Mouse (Mus musculus) neural tube, embryonic 11.5 days (tissue): ENCODE data around the gene Sumo2. TPM values are rescaled to one million over a fixed set of nuclear protein-coding genes. Genes with fewer than 3 reads are reported as not detected.
"Not testable (repeated sequence)": the region's sequence is repeated elsewhere in the genome, so short reads cannot be mapped to it uniquely, and the experiment has no call there.

ENCODE experiments used
- ATAC-seq: fragments of 200-750 bp; cut with Nextera tagmentation; 2 replicates; pipeline ENCODE4 v1.8.0; 2017; ENCODE audit warnings: moderate number of reproducible peaks, mild to moderate bottlenecking, moderate TSS enrichment, moderate library complexity; ENCODE audit not compliant: insufficient read depth, low FRiP score, low TSS enrichment
- DNase-seq: peaks from one replicate; pipeline ENCODE4 v3.0.0-alpha.2; 2015; ENCODE audit warnings: low spot score
- H3K27ac ChIP-seq: fragments of 300-500 bp; sonication (generic); 2 replicates; pipeline ENCODE4 v1.5.1; 2014; ENCODE audit warnings: low read depth, mild to moderate bottlenecking, low read length
- H3K27me3 ChIP-seq: fragments of 300-500 bp; sonication (generic); 2 replicates; pipeline ENCODE4 v1.6.1; 2014; ENCODE audit warnings: mild to moderate bottlenecking, low read length, mixed read lengths; ENCODE audit not compliant: control insufficient read depth, insufficient read depth
- H3K36me3 ChIP-seq: fragments of 300-500 bp; sonication (generic); 2 replicates; pipeline ENCODE4 v1.6.1; 2014; ENCODE audit warnings: mild to moderate bottlenecking, low read length, moderate library complexity, mixed read lengths; ENCODE audit not compliant: control insufficient read depth, insufficient read depth
- H3K4me1 ChIP-seq: fragments of 300-500 bp; sonication (generic); 2 replicates; pipeline ENCODE4 v1.6.1; 2014; ENCODE audit warnings: low read length, mixed read lengths; ENCODE audit not compliant: control insufficient read depth, insufficient read depth
- H3K4me2 ChIP-seq: fragments of 300-500 bp; sonication (generic); 2 replicates; pipeline ENCODE4 v1.6.1; 2014; ENCODE audit warnings: low read depth, mild to moderate bottlenecking, moderate library complexity
- H3K4me3 ChIP-seq: fragments of 300-500 bp; sonication (generic); 2 replicates; pipeline ENCODE4 v1.5.1; 2014; ENCODE audit warnings: low read depth, low read length
- H3K9ac ChIP-seq: fragments of 300-500 bp; sonication (generic); 2 replicates; pipeline ENCODE4 v1.6.1; 2014; ENCODE audit warnings: mild to moderate bottlenecking, low read length
- H3K9me3 ChIP-seq: fragments of 300-500 bp; sonication (generic); 2 replicates; pipeline ENCODE4 v1.6.1; 2016; ENCODE audit warnings: low read length; ENCODE audit not compliant: control insufficient read depth
- WGBS: fragments of 180-500 bp; shearing (Covaris S2); extraction: QIAGEN DNeasy Blood & Tissue Kit; methylation state at CpG from one replicate; pipeline ENCODE4 v1.1.7; 2014; 5-methylcytosine and 5-hydroxymethylcytosine counted together
- polyA plus RNA-seq: library from polyadenylated mRNA; unstranded; fragments of >200 nt; fragmentation: Nextera tagmentation; extraction: Ambion mirVana; gene quantifications from 2 replicates; pipeline ENCODE4 v1.2.1, GENCODE M21; 2014

Sumo2 gene
- polyA plus RNA-seq, 1 experiment from 2014 or later = 1,294 TPM

DNA sequence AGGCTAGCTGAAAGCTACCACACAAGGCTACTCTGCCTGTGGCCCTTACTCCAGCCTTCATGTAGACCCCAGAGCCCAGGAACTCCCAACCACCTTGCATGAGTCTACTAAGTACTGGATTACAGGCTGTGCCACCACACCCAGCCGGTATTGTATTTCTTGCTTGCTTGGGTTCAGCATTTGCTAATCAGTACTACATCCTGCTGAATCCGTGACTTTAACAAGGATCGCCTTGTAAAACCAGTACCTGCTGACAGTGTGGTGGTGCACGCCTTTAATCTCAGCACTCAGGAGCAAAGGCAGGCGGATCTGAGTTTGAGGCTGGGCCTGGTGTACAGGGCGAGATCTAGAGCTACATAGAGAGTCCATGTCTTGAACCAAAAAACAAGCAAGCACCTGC is 33.4 kb downstream of the Sumo2 start:
- no peaks in the 10 kb centered on the region for H3K9me3 ChIP-seq
- no peak overlapping the region for H3K9ac ChIP-seq
- no peaks in the 10 kb centered on the region for H3K27me3 ChIP-seq
- H3K4me2 ChIP-seq = no peak overlapping the region
- H3K36me3 ChIP-seq = peaks cover 17% of the 10 kb centered on the region
- no peak overlapping the region for H3K4me3 ChIP-seq
- 99% methylated on average over 6 of the region's 6 CpGs for WGBS
- H3K27ac ChIP-seq = no peak overlapping the region
- DNase-seq (no peak), ATAC-seq (no peak)
- no peaks in the 10 kb centered on the region for H3K4me1 ChIP-seq

DNA sequence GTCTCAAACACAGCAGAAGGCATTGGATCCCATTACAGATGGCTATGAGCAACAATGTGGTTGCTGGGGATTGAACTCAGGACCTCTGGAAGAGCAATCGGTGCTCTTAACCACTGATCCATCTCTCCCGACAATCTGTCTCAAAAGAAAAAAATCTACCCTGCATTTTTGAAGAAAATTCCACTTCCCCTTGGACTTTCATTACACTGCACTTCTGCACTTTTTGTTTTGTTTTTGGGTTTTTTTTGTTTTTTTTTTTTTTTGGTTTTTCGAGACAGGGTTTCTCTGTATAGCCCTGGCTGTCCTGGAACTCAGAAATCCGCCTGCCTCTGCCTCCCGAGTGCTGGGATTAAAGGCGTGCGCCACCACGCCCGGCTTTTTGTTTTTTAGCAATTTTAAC is 39.5 kb downstream of the Sumo2 start:
- DNase-seq, H3K9me3 ChIP-seq, H3K4me2 ChIP-seq, H3K9ac ChIP-seq, H3K27me3 ChIP-seq, H3K27ac ChIP-seq, ATAC-seq, H3K4me1 ChIP-seq, H3K4me3 ChIP-seq: not testable (repeated sequence)
- WGBS = 92% methylated on average over 9 of the region's 9 CpGs
- peaks cover 13% of the 10 kb centered on the region for H3K36me3 ChIP-seq

DNA sequence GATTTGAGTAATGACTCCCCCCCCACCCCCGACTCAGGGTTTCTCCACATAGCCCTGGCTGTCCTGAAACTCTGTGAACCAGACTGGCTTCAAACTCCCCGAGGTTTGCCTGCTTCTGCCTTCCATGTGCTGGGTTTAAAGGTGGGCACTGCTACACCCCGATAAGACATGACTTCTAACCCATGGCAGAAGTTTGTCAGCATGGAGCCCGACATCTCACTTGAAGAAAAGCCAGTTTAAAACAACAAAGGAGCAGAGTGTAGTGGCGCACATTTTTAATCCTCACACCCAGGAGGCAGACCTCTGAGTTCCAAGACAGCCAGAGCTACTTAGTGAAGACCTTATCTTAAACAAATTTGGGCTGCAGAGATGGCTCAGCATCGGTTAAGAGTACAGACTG is 43.7 kb downstream of the Sumo2 start:
- Histone ChIP-seq H3K9ac (no peak overlapping the region), H3K4me3 (no peak overlapping the region), H3K27ac (no peak overlapping the region), H3K4me1 (peaks cover 3% of the 10 kb centered on the region), H3K27me3 (no peaks in the 10 kb centered on the region), H3K4me2 (peak overlapping the region; percentile 56), H3K9me3 (no peaks in the 10 kb centered on the region), H3K36me3 (peaks cover 3% of the 10 kb centered on the region; the same call in 1 of the 2 replicates)
- ATAC-seq (no peak), DNase-seq (no peak)
- WGBS = 44% methylated on average over 6 of the region's 6 CpGs

DNA sequence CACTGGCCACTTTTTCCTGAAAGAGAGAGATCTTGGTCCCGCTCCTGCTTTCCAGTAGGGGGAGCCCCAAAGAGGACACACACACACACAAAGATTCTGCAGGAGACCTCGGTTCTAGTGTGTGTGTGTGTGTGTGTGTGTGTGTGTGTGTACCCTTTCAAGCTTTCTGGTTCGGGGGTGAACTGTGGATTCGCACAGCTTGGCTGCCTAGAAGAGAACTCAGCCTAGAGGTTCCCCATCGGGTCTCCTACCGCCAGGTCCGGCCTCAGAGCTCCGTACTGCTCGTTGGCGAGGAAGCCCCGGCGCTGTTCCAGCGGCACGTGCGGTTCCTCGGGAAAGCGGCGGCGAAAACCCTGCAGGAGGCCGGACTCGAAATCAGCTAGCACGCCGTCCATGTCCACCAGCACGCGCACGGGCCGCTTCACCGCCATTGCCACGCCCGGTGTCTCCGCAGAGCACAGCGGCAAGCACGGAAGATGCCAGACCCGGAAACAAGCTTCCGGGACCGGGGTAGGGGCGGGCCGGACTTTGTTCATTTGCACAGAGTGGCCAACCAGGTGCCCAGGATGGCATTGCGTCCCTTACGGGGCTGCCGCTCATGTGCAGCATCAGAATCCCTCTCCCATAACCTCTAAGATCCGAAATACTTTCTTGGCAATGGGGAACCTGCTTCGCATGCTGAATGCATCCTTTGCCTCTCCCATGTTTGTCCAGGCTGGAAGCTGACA is 44.6 kb downstream of the Sumo2 start, which contains the start of gene Nt5c:
Nt5c (minus strand) TSS at position 507 of the 728 bp plus-strand sequence.
- H3K27me3 ChIP-seq = no peaks in the 10 kb centered on the region
- no peaks in the 10 kb centered on the region for H3K36me3 ChIP-seq
- H3K4me1 ChIP-seq = peaks cover 3% of the 10 kb centered on the region
- peak; percentile 81 for DNase-seq
- H3K4me2 ChIP-seq = peak within 1 kb of the TSS; percentile 56
- peak; percentile 79 for ATAC-seq
- peak within 1 kb of the TSS; percentile 67 for H3K9ac ChIP-seq
- peak within 1 kb of the TSS; percentile 54 for H3K4me3 ChIP-seq
- H3K9me3 ChIP-seq = no peaks in the 10 kb centered on the region
- peak within 1 kb of the TSS; percentile 45; the same call in 1 of the 2 replicates for H3K27ac ChIP-seq
- WGBS = under 1% methylated on average over 37 of the region's 43 CpGs

DNA sequence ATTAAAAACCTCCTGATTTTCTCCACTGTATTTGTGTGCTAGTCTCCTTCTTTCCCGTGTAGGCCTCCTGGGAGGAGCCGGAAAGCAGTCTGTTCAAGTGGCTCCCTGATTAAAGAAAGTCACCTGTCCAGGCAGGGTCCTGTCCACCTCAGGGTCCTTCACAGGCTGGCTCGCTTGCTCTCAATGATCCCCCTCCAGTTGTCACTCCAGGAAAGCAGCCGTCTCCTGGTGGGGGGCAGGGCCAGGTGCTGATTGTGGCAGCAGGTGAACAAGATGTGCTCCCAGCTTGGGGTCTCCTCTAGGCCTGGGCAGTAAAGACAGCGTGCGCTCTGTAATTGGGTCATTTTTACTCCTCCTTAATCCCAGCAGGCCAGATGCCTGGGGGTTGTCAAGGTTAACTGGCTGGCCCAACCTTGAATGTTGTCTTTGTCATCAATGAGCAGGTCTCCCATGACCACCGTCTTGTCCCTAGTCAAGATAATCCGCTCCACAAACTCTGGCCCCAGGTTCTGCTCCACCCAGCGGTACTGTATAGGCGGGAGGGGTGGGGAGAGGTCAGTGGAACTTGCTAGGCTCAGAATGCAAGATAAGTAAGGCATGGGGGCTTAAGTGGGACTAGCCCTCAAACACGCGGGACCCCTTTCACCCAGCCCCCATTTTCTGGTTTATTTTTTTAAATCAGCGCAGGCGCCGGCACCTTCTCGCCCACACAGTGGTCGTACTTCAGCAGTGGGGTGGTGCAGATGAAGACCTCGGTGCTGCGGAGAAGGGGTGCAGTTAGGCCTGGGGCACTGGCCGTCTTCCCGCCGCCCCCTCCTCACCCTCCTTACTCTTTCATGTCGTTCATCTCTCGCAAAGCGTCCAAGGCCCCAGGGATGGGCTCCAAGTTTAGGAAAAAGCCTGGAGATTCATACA is 45.4 kb downstream of the Sumo2 start:
- H3K36me3 ChIP-seq = no peaks in the 10 kb centered on the region
- H3K27me3 ChIP-seq = no peaks in the 10 kb centered on the region
- H3K27ac ChIP-seq = no peak overlapping the region
- peak overlapping the region; percentile 67 for H3K9ac ChIP-seq
- WGBS = 28% methylated on average over 25 of the region's 25 CpGs
- H3K4me1 ChIP-seq = peaks cover 3% of the 10 kb centered on the region
- H3K4me3 ChIP-seq = peak overlapping the region; percentile 54
- peak; percentile 58 for ATAC-seq
- DNase-seq = peak; percentile 38
- H3K4me2 ChIP-seq = peak overlapping the region; percentile 56
- H3K9me3 ChIP-seq = no peaks in the 10 kb centered on the region

DNA sequence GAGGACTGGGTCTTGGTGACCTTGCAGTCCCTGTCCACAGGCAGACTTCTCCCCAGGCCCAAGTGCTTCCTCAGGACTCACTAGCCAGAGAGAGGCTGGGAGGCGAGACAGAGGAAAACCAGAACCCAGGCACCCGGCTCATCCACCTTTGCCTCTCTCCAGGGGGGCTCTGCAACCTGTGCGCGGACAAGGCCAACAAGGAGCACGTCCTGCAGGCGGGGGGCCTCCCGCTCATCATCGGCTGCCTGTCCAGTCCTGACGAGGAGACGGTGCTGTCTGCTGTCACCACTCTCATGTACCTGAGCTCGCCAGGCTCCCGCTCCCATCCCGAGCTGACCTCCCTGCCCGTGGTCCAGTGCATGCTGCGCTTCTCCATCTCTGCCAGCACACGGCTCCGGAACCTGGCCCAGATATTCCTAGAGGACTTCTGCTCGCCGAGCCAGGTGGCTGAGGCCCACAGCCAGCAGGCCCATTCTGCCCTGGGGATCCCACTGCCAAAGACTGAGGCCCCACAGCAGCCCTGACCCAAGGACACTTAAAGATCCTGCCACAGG is 47.4 kb downstream of the Sumo2 start:
- Histone ChIP-seq H3K4me3 (no peak overlapping the region), H3K27me3 (no peaks in the 10 kb centered on the region), H3K36me3 (no peaks in the 10 kb centered on the region), H3K4me1 (peaks cover 5% of the 10 kb centered on the region), H3K9me3 (no peaks in the 10 kb centered on the region), H3K4me2 (no peak overlapping the region), H3K27ac (no peak overlapping the region), H3K9ac (no peak overlapping the region)
- ATAC-seq (no peak), DNase-seq (no peak)
- 88% methylated on average over 19 of the region's 19 CpGs for WGBS

DNA sequence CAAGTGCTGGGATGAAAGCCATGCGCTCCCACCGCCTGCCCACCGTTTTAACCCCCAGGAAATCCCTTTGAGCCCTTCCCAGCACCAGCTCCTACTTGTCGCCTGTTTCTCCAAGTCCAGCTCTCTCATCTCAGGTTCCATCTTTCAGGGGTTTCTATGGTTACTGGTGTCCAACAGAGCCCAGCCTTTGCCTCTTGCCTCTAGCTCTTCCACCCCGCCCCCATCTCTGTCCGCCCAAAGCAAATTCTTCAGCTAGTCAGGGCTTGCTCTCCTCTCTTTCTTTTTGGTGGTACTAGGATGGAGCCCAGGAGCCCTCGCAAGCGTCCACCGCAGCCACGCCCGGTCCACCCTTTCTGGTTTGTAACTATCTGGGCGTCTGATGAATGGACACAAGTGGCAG is 50.9 kb downstream of the Sumo2 start:
- Histone ChIP-seq H3K27ac (no peak overlapping the region), H3K4me1 (peaks cover 2% of the 10 kb centered on the region; the same call in 1 of the 2 replicates), H3K4me3 (no peak overlapping the region), H3K4me2 (no peak overlapping the region), H3K9ac (no peak overlapping the region), H3K9me3 (no peaks in the 10 kb centered on the region), H3K27me3 (no peaks in the 10 kb centered on the region), H3K36me3 (no peaks in the 10 kb centered on the region)
- WGBS = 50% methylated on average over 12 of the region's 12 CpGs
- no peak for ATAC-seq
- peak; percentile 44 for DNase-seq

DNA sequence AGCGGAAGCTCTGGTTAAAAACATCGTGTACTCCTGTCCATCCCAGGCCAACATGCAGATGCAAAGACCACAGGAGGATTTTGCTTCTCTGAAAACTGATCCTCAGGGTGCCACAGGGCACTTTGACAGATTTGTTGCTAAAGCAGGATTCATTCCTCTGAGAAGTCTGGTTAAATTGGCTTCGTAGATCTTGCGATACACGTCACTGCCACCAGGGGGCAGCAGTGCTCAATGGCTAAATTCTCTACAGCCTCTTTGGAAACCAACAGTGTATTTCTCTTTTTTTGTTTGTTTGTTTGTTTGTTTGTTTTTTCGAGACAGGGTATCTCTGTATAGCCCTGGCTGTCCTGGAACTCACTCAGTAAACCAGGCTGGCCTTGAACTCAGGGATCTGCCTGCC is 52.4 kb downstream of the Sumo2 start:
- no peak for ATAC-seq
- 18% methylated on average over 6 of the region's 6 CpGs for WGBS
- no peak overlapping the region for H3K4me3 ChIP-seq
- H3K27ac ChIP-seq = no peak overlapping the region
- no peak overlapping the region for H3K4me2 ChIP-seq
- DNase-seq = peak; percentile 83
- H3K9ac ChIP-seq = no peak overlapping the region
- no peaks in the 10 kb centered on the region for H3K9me3 ChIP-seq
- no peaks in the 10 kb centered on the region for H3K36me3 ChIP-seq
- peaks cover 2% of the 10 kb centered on the region; the same call in 1 of the 2 replicates for H3K4me1 ChIP-seq
- H3K27me3 ChIP-seq = no peaks in the 10 kb centered on the region
